Mouse (Mus musculus): Measurements from ENCODE around the gene Fat2. TPM values are rescaled to one million over a fixed set of nuclear protein-coding genes. Genes with fewer than 3 reads are reported as not detected.

Gene Fat2
- 0.05 and 0.08 TPM in 2 replicates for polyA plus RNA-seq (2015; fragmentation: Nextera tagmentation; extraction: Ambion mirVana)

DNA sequence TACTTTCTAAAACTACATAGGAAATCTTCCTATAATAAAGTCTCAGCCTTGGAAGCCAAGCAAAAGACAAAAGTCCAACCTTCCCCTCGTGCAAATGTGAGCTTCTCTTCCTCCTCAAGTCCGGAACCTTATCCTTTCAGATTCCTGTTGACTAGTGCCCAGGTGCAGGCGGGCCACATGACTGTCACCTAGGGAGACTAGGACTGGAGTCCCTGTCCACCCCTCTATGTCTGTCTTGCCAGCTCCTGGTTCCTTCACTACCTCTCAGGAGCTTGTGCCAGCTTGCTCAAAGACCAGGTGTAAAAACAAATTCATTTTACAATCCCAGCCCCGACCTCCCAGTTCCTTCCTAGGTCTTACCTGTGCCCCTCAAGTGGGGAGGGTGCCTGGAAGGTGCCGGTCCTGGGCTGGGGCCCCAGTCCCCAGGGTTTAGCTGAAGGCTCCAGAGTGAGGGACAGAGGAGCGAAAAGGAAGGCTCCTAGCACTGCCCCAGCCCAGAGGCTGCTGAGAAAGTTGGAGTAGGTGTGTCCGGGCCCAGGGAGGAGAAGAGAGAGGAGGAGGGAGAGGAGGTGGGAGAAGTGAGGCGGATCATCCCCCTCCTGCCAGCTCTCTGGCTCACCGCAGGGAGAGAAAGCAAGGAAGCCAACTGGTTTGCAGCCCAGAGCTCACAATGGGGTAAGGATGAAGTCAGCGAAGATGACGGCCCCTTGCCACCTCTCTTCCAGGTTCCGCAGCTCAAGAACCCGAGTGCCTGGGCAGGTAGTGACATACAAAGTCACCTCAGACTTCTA lies at the start of gene Fat2:
TSS of gene Fat2 (minus strand) at position 464 of the 791 bp plus-strand sequence.
- no peaks in the 10 kb centered on the region for H3K4me1 ChIP-seq (replicated peaks; ENCODE audit: insufficient read depth, low read length)
- ATAC-seq (replicated peaks; ENCODE audit: low FRiP score, low read depth) (no peak), DNase-seq (ENCODE audit: low spot score) (peak; percentile 31)
- H3K9me3 ChIP-seq (replicated peaks; ENCODE audit: low read length): no peaks in the 10 kb centered on the region
- no peaks in the 10 kb centered on the region for H3K27me3 ChIP-seq (ENCODE audit: insufficient read depth, low read length)
- H3K4me3 ChIP-seq (replicated peaks; ENCODE audit: low read depth, low read length): no peak within 1 kb of the TSS
- TF ChIP-seq CTCF (IDR thresholded peaks at IDR 0.05; ENCODE audit: low read depth): no peak
- H3K27ac ChIP-seq: no peak within 1 kb of the TSS
- 33% methylated on average over 13 of the region's 13 CpGs for WGBS
- H3K4me2 ChIP-seq (ENCODE audit: low read length): 0 out of 2 replicates have a peak within 1 kb of the TSS, but pooled peaks have one; percentile 5
- no peaks in the 10 kb centered on the region for H3K36me3 ChIP-seq (ENCODE audit: insufficient read depth, low read length)
- H3K9ac ChIP-seq (ENCODE audit: low read depth, low read length): no peak within 1 kb of the TSS

DNA sequence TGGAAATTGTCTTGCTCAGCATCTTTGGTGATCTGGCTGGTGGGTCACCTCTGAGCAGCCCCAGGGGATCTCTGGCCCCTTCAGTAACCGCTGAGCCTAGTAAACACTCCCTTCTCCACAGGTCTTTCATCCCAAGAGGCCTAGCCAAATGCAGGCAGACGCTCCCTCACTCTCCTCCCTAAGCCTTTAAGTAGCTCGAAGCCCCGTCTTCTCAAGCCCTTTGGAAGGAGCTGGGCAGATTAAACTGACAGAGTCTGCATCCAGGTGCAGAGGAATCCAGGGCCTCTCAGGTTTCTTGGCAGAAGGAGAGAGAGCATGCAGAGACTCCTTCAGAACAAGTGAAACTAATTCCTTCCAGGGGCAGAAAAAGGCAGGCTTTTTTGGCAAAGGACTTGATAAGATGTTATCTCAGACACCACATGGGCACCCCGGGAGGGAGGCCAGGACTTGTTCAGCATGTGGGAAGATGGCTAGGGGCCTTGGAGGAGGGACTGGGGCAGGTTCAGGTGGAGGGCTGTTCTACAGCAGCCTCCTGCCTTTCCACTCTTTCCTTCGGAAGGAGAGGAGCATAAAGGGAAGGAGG lies 47.2 kb upstream of the Fat2 start:
- Histone ChIP-seq H3K4me2 (ENCODE audit: low read length) (no peak overlapping the region), H3K9ac (ENCODE audit: low read depth, low read length) (no peak overlapping the region)
- DNase-seq (ENCODE audit: low spot score): no peak

DNA sequence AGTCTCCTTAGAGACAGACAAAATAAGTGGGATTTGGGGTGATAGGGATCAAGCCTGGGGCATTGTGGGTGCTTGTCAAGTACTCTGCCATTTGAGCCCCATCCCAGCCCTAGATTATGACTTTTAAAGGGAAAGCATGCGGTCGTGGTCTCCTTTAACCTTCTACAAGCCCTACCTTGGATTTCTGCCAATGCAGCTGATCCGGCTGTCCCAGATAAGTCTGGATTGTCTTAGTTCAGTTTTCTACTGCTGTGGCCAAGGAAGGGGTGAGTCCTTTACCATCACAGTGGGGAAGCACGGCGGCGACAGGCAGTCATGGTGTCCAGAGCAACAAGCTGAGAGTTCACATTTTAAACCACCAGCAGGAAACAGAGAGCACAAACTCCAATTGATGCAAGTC lies 44.5 kb upstream of the Fat2 start:
- Histone ChIP-seq H3K9ac (ENCODE audit: low read depth, low read length) (no peak overlapping the region), H3K4me2 (ENCODE audit: low read length) (no peak overlapping the region), H3K4me1 (replicated peaks; ENCODE audit: insufficient read depth, low read length) (no peaks in the 10 kb centered on the region), H3K27me3 (ENCODE audit: insufficient read depth, low read length) (no peaks in the 10 kb centered on the region), H3K36me3 (ENCODE audit: insufficient read depth, low read length) (no peaks in the 10 kb centered on the region), H3K27ac (no peak overlapping the region), H3K9me3 (replicated peaks; ENCODE audit: low read length) (no peaks in the 10 kb centered on the region), H3K4me3 (replicated peaks; ENCODE audit: low read depth, low read length) (no peak overlapping the region)
- DNase-seq (ENCODE audit: low spot score) (peak; percentile 29), ATAC-seq (replicated peaks; ENCODE audit: low FRiP score, low read depth) (no peak)
- 32% methylated on average over 6 of the region's 6 CpGs for WGBS
- TF ChIP-seq CTCF (IDR thresholded peaks at IDR 0.05; ENCODE audit: low read depth): no peak

More for the DNA sequence above, 47.2 kb upstream of the Fat2 start:
- H3K4me1 ChIP-seq (replicated peaks; ENCODE audit: insufficient read depth, low read length): no peaks in the 10 kb centered on the region
- TF ChIP-seq CTCF (IDR thresholded peaks at IDR 0.05; ENCODE audit: low read depth): no peak
- no peaks in the 10 kb centered on the region for H3K27me3 ChIP-seq (ENCODE audit: insufficient read depth, low read length)
- no peak for ATAC-seq (replicated peaks; ENCODE audit: low FRiP score, low read depth)
- H3K4me3 ChIP-seq (replicated peaks; ENCODE audit: low read depth, low read length): no peak overlapping the region
- WGBS: 26% methylated on average over 6 of the region's 6 CpGs
- no peaks in the 10 kb centered on the region for H3K9me3 ChIP-seq (replicated peaks; ENCODE audit: low read length)
- no peak overlapping the region for H3K27ac ChIP-seq
- H3K36me3 ChIP-seq (ENCODE audit: insufficient read depth, low read length): no peaks in the 10 kb centered on the region

DNA sequence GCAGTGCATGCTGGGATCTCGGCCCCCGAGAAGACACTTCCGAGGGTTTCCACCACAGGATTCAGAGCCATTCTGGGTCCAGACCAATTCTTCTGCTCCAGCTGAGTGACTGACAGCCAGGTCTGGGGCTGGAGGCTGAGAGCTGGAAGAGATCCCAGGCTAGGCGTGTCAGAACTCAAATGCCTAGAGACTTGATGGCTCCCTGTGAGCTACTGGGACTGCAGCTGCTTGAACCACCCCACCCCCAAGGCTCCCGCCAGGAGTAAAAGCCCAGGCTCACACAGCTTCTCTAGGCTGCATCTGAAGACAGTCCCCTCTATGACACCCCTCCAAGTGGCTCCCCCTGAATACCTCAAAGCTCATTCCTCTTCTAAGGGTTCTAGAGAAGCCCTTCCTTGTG lies 42.0 kb upstream of the Fat2 start:
- H3K9ac ChIP-seq (ENCODE audit: low read depth, low read length): no peak overlapping the region
- DNase-seq (ENCODE audit: low spot score) (peak; percentile 65), ATAC-seq (replicated peaks; ENCODE audit: low FRiP score, low read depth) (no peak)
- no peak overlapping the region for H3K4me3 ChIP-seq (replicated peaks; ENCODE audit: low read depth, low read length)
- no peaks in the 10 kb centered on the region for H3K4me1 ChIP-seq (replicated peaks; ENCODE audit: insufficient read depth, low read length)
- H3K9me3 ChIP-seq (replicated peaks; ENCODE audit: low read length): no peaks in the 10 kb centered on the region
- no peaks in the 10 kb centered on the region for H3K36me3 ChIP-seq (ENCODE audit: insufficient read depth, low read length)
- no peaks in the 10 kb centered on the region for H3K27me3 ChIP-seq (ENCODE audit: insufficient read depth, low read length)
- H3K27ac ChIP-seq: no peak overlapping the region
- no peak overlapping the region for H3K4me2 ChIP-seq (ENCODE audit: low read length)
- TF ChIP-seq CTCF (IDR thresholded peaks at IDR 0.05; ENCODE audit: low read depth): no peak
- 57% methylated on average over 5 of the region's 5 CpGs for WGBS

DNA sequence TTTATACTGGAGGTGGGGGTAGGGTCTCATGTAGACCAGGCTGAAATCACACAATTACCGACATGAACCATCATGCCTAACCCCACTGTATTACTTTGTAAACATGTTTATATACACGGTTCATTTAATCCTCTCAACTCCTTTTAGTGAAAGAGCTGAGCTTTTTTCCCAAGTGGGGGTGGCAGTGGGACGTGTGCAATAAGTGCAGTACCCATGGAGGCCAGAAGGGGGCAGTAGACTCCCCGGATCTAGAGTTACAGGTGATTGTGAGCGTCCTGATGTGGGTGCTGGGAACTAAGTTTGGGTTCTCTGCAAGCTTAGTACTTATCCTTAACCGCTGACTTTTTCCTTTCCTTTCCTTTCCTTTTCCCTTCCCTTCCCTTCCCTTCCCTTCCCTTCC lies 37.5 kb upstream of the Fat2 start:
- TF ChIP-seq CTCF (IDR thresholded peaks at IDR 0.05; ENCODE audit: low read depth): peak; percentile 51
- no peak overlapping the region for H3K4me2 ChIP-seq (ENCODE audit: low read length)
- H3K4me3 ChIP-seq (replicated peaks; ENCODE audit: low read depth, low read length): no peak overlapping the region
- H3K9me3 ChIP-seq (replicated peaks; ENCODE audit: low read length): no peaks in the 10 kb centered on the region
- ATAC-seq (replicated peaks; ENCODE audit: low FRiP score, low read depth) (no peak), DNase-seq (ENCODE audit: low spot score) (no peak)
- no peak overlapping the region for H3K27ac ChIP-seq
- H3K4me1 ChIP-seq (replicated peaks; ENCODE audit: insufficient read depth, low read length): no peaks in the 10 kb centered on the region
- WGBS: 60% methylated on average over 6 of the region's 6 CpGs
- H3K27me3 ChIP-seq (ENCODE audit: insufficient read depth, low read length): no peaks in the 10 kb centered on the region
- no peaks in the 10 kb centered on the region for H3K36me3 ChIP-seq (ENCODE audit: insufficient read depth, low read length)
- no peak overlapping the region for H3K9ac ChIP-seq (ENCODE audit: low read depth, low read length)

DNA sequence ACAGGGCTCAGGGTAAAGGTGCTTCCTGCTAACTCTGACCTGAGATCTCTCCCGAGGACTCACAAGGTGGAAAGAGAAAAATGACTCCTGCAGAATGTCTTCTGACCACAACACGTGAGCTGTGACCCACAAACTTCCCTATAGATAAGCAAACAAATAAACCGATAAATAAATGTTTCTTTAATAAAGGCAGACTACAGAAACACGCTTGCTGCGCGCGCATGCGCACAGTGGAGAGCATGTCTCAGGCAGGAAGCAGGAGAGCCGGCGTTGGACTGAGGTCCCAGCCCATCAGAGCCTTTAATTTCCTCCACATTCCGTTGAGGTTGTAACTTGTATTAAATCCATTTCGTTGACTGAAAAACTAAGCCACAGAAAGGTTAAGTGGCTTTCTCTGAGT lies 37.0 kb upstream of the Fat2 start:
- Histone ChIP-seq H3K9me3 (replicated peaks; ENCODE audit: low read length) (no peaks in the 10 kb centered on the region), H3K4me3 (replicated peaks; ENCODE audit: low read depth, low read length) (no peak overlapping the region), H3K27ac (no peak overlapping the region), H3K4me1 (replicated peaks; ENCODE audit: insufficient read depth, low read length) (no peaks in the 10 kb centered on the region), H3K27me3 (ENCODE audit: insufficient read depth, low read length) (no peaks in the 10 kb centered on the region), H3K9ac (ENCODE audit: low read depth, low read length) (no peak overlapping the region), H3K36me3 (ENCODE audit: insufficient read depth, low read length) (no peaks in the 10 kb centered on the region), H3K4me2 (ENCODE audit: low read length) (no peak overlapping the region)
- DNase-seq (ENCODE audit: low spot score): no peak
- no peak for TF ChIP-seq CTCF (IDR thresholded peaks at IDR 0.05; ENCODE audit: low read depth)
- WGBS: 84% methylated on average over 12 of the region's 12 CpGs
- ATAC-seq (replicated peaks; ENCODE audit: low FRiP score, low read depth): no peak
